Mouse (Mus musculus) kidney, embryonic 16.5 days (tissue): ENCODE data around the gene Samsn1. TPM values are rescaled to one million over a fixed set of nuclear protein-coding genes. Genes with fewer than 3 reads are reported as not detected.
A peak's percentile ranks its signal among the peaks of the same experiment; 100 is the strongest.

Source experiments
- ATAC-seq: fragments of 200-750 bp; cut with Nextera tagmentation; 2 replicates; pipeline ENCODE4 v1.8.0; 2017; ENCODE audit warnings: moderate TSS enrichment; ENCODE audit not compliant: low FRiP score, low TSS enrichment
- H3K27ac ChIP-seq: fragments of 300-500 bp; sonication (generic); 2 replicates; pipeline ENCODE4 v1.5.1; 2014; ENCODE audit warnings: low read length
- H3K27me3 ChIP-seq: fragments of 300-500 bp; sonication (generic); 2 replicates; pipeline ENCODE4 v1.6.1; 2014; ENCODE audit warnings: low read length, control low read depth, mixed read lengths; ENCODE audit not compliant: insufficient read depth
- H3K36me3 ChIP-seq: fragments of 300-500 bp; sonication (generic); 2 replicates; pipeline ENCODE4 v1.6.1; 2014; ENCODE audit warnings: low read length, control low read depth, mixed read lengths; ENCODE audit not compliant: insufficient read depth
- H3K4me1 ChIP-seq: fragments of 300-500 bp; sonication (generic); 2 replicates; pipeline ENCODE4 v1.6.1; 2014; ENCODE audit warnings: low read length, control low read depth, mixed read lengths; ENCODE audit not compliant: insufficient read depth
- H3K4me2 ChIP-seq: fragments of 300-500 bp; sonication (generic); replicated peaks from 2 replicates; pipeline ENCODE4 v1.6.1; 2014; ENCODE audit warnings: low read depth, low read length
- H3K4me3 ChIP-seq: fragments of 300-500 bp; sonication (generic); 2 replicates; pipeline ENCODE4 v1.5.1; 2014; ENCODE audit warnings: mild to moderate bottlenecking, low read length
- H3K9ac ChIP-seq: fragments of 300-500 bp; sonication (generic); replicated peaks from 2 replicates; pipeline ENCODE4 v1.6.1; 2014; ENCODE audit warnings: low read length
- H3K9me3 ChIP-seq: fragments of 300-500 bp; sonication (generic); 2 replicates; pipeline ENCODE4 v1.6.1; 2016; ENCODE audit warnings: low read length, control low read depth
- WGBS: fragments of 180-500 bp; shearing (Covaris S2); extraction: QIAGEN DNeasy Blood & Tissue Kit; methylation state at CpG from one replicate; pipeline ENCODE4 v1.1.7; 2014; 5-methylcytosine and 5-hydroxymethylcytosine counted together
- polyA plus RNA-seq: library from polyadenylated mRNA; unstranded; fragments of >200 nt; fragmentation: Nextera tagmentation; extraction: Ambion mirVana; gene quantifications from 2 replicates; pipeline ENCODE4 v1.2.1, GENCODE M21; 2015

The Samsn1 gene
- polyA plus RNA-seq, 1 experiment from 2014 or later: 2.9 TPM

DNA sequence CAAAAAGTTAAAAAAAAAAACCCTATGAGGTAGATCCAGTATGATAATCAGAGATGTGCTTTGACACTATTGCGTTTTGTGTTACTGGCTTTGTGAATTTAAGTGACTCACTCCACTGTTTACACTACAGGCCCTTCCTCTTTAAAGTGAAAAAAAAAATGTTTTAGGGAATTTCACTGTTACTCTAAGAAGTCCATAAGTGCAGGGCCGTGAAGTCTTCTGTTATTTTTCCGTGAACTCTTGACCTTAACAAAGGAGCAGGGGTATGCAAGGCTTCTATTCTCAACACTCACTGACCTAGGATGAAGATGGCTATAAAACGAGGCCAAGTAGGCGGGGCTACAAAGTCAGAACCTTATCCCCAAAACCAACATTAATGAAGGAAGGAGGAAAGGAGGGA lies 60.6 kb downstream of the Samsn1 start:
- 14% methylated on average over 5 of the region's 5 CpGs for WGBS
- no peaks in the 10 kb centered on the region for H3K36me3 ChIP-seq
- ATAC-seq: peak; percentile 71; the same call in 1 of the 2 replicates

DNA sequence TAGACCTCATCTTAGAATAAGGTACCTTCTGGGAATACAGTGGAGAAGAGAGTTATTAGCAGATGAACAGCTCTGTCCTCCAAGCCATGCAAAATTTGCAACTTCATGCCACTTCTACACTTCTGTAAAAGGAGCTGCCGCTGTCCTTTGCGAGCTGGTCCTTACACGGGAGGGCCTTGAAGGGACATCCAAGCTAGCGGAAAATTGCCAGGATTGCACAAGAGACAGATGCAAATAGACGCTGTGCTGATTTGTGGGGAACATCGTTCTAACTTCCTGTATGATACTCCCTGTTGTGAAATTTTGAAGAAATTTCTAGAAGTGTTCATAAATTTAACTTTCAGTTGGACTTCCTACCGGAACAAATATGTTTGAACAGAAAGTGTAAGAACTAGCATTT lies 61.0 kb downstream of the Samsn1 start:
- Histone ChIP-seq H3K4me1 (no peaks in the 10 kb centered on the region), H3K9ac (no peak overlapping the region), H3K4me3 (no peak overlapping the region), H3K4me2 (no peak overlapping the region), H3K27me3 (no peaks in the 10 kb centered on the region), H3K27ac (no peak overlapping the region), H3K9me3 (peaks cover 3% of the 10 kb centered on the region; the same call in 1 of the 2 replicates), H3K36me3 (no peaks in the 10 kb centered on the region)
- 71% methylated on average over 7 of the region's 7 CpGs for WGBS
- ATAC-seq: no peak

More for the DNA sequence above, 60.6 kb downstream of the Samsn1 start:
- Histone ChIP-seq H3K27me3 (no peaks in the 10 kb centered on the region), H3K27ac (no peak overlapping the region), H3K9me3 (peaks cover 3% of the 10 kb centered on the region; the same call in 1 of the 2 replicates), H3K9ac (no peak overlapping the region), H3K4me2 (no peak overlapping the region), H3K4me3 (no peak overlapping the region), H3K4me1 (no peaks in the 10 kb centered on the region)

DNA sequence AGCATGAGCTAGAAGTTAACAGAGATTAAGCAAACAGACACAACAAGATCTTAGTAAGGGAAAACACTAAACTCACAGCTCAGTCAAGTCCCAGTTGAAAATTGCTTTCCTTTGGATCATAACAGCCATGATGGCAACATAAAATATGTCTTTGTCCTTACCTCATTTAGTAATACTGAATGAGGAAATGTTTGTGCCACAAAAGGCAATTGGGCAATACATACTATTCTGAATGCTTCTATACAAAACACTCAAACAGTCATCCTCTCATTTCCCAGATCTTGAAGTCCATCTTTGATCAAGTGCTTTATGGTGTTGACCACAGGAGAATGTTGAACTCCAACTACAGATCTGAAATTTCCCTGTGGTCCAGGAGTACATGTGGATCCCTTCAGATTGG lies 88.7 kb downstream of the Samsn1 start:
- Histone ChIP-seq H3K4me1 (no peaks in the 10 kb centered on the region), H3K27me3 (no peaks in the 10 kb centered on the region)

DNA sequence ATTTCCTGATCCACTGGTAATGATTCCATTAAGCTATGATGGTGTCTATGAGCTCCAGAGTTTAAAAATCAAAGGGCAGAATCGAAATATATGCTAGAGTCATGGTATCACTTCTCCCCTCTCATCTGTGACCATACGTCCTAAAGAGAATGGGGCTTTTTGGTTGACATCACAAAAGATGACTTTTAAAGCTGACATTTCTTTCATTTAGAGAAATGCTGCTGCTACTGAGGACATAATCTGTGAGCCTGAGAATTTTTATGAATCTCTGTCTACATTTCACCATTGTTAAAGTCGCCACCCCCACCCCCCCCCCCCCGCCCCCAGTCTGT lies 91.9 kb downstream of the Samsn1 start:
- no peaks in the 10 kb centered on the region for H3K27me3 ChIP-seq
- no peak overlapping the region for H3K4me2 ChIP-seq
- H3K36me3 ChIP-seq: no peaks in the 10 kb centered on the region
- no peak overlapping the region for H3K27ac ChIP-seq
- no peak overlapping the region for H3K9ac ChIP-seq
- H3K4me1 ChIP-seq: no peaks in the 10 kb centered on the region
- no peak overlapping the region for H3K4me3 ChIP-seq
- no peak for ATAC-seq
- no peaks in the 10 kb centered on the region for H3K9me3 ChIP-seq
- WGBS: 73% methylated on average over 4 of the region's 4 CpGs

More for the DNA sequence above, 88.7 kb downstream of the Samsn1 start:
- H3K4me3 ChIP-seq: no peak overlapping the region
- H3K4me2 ChIP-seq: no peak overlapping the region
- ATAC-seq: no peak
- no peak overlapping the region for H3K27ac ChIP-seq
- H3K36me3 ChIP-seq: no peaks in the 10 kb centered on the region
- no peaks in the 10 kb centered on the region for H3K9me3 ChIP-seq
- no peak overlapping the region for H3K9ac ChIP-seq

DNA sequence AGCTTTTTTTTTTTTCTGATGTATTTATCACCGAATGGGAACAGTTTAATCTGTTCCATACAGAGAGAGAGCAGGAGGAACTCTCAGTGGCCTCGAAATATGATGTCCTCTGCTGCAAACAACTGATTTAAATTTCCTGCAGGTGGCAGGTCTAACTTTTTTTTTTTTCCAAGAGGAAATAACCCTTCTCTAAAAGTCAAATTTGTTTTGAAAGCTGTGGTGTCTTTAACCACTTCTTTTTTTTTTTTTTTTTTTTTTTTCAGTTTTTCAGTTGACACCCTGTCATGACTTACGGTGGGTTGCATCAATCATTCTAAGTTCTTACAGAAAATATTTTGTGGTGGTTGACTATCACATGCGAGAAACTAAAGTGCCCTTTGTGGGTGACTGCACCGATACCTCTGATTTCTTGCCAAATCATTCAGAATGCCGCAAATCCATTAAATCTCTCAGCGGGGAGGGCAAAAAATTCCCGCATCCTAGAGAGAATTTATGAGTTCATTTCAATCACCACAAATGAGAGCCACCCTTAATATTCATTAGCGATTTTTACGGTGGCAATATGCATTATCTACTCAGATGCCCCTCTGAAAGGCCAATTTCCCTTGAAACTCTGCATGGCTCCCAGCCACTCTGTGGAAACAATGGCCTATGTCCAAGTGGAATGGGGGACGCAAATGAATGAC lies 92.4 kb downstream of the Samsn1 start:
- Histone ChIP-seq H3K27ac (no peak overlapping the region), H3K9ac (no peak overlapping the region), H3K4me2 (no peak overlapping the region), H3K27me3 (no peaks in the 10 kb centered on the region), H3K9me3 (no peaks in the 10 kb centered on the region), H3K4me1 (no peaks in the 10 kb centered on the region), H3K4me3 (no peak overlapping the region), H3K36me3 (no peaks in the 10 kb centered on the region)
- ATAC-seq: no peak
- WGBS: 70% methylated on average over 11 of the region's 11 CpGs

DNA sequence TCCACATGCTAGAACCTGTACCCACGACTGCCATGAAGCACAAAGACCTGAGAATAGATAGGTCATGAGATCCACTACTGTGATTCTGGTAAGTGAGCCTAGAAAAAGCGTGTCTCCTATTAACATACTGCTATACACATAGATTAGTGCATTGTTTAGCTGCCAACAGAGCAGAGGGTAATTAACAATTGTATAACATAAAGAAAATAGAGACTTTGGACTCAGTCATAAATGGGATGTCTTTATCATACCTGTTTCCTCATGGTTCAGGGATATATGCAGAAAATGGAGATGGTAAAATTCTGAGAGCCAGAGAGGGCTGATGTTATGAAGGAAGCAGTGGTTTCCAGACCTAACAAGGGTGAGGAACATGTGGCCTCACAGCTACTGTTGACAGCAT lies 95.6 kb downstream of the Samsn1 start:
- no peak for ATAC-seq
- no peaks in the 10 kb centered on the region for H3K27me3 ChIP-seq
- H3K27ac ChIP-seq: no peak overlapping the region
- no peak overlapping the region for H3K4me3 ChIP-seq
- H3K9me3 ChIP-seq: no peaks in the 10 kb centered on the region
- no peaks in the 10 kb centered on the region for H3K36me3 ChIP-seq
- H3K4me2 ChIP-seq: no peak overlapping the region
- H3K9ac ChIP-seq: no peak overlapping the region
- WGBS: 82% methylated on average over 2 of the region's 2 CpGs
- H3K4me1 ChIP-seq: no peaks in the 10 kb centered on the region

DNA sequence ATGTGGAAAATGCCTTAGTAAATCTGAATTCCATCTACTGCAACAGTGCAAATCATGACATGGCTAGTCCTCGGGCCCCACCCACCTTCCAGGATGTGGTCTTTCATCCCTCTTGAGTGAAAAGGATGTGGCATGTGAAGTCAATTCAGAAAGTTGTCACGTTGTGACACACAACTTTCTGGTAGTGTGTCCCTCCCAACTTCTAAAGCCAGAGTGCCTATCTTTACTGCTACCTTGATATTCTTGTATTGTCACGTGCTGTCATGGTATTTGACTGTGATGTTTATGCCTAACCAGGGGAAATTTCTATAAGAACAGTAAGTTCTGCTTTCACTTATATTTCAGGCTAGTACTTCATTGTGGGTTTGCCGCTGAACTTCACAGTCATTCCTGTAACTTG lies 101.2 kb downstream of the Samsn1 start:
- H3K27me3 ChIP-seq: no peaks in the 10 kb centered on the region
- 87% methylated on average over 4 of the region's 4 CpGs for WGBS
- H3K4me2 ChIP-seq: no peak overlapping the region
- H3K36me3 ChIP-seq: no peaks in the 10 kb centered on the region
- ATAC-seq: no peak
- no peak overlapping the region for H3K9ac ChIP-seq
- H3K4me3 ChIP-seq: no peak overlapping the region
- H3K9me3 ChIP-seq: no peaks in the 10 kb centered on the region
- no peaks in the 10 kb centered on the region for H3K4me1 ChIP-seq
- no peak overlapping the region for H3K27ac ChIP-seq

DNA sequence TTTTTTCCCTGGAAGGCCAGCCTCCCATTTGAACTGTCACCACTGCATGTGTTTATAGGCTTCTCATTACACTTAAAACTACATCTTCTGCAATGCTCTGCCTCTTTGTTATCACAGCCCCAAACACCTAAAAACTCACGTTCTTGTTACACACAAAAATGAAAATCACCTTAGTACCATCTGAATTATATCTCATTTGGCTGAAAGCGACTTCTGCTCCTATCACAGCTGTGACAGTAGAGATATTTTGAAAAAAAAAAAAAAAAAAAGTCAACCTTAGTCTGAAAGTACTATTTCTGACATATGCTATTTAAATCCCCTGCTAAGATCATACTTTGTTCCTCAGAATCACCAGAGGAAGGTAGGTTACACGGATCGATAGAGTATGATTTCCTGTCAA lies 102.8 kb downstream of the Samsn1 start:
- Histone ChIP-seq H3K4me3 (no peak overlapping the region), H3K27me3 (no peaks in the 10 kb centered on the region), H3K27ac (no peak overlapping the region), H3K4me2 (no peak overlapping the region), H3K9ac (no peak overlapping the region), H3K4me1 (no peaks in the 10 kb centered on the region), H3K36me3 (no peaks in the 10 kb centered on the region), H3K9me3 (no peaks in the 10 kb centered on the region)
- 82% methylated on average over 4 of the region's 4 CpGs for WGBS
- ATAC-seq: no peak

DNA sequence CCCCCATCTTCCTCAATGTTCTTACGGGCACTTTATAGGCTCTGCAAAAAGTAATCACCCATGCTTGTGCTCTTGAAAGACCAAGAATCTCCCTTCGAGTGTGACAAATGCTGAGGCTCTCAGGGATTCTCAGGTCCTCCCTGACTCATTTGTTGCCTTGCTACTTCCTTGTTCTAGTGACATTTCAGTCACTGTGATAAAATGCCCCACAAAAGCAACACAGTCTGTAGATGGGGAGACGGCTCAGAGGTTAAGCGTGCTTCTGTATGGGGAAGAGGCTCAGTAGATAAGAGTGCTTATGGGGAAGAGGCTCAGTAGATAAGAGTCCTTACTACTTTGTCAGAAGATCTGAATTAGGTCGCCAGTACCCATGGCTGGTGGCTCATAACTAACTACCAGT lies 104.4 kb downstream of the Samsn1 start:
- 86% methylated on average over 5 of the region's 5 CpGs for WGBS
- no peak overlapping the region for H3K4me3 ChIP-seq
- no peaks in the 10 kb centered on the region for H3K36me3 ChIP-seq
- no peaks in the 10 kb centered on the region for H3K9me3 ChIP-seq
- no peak overlapping the region for H3K4me2 ChIP-seq
- ATAC-seq: no peak
- H3K9ac ChIP-seq: no peak overlapping the region
- H3K4me1 ChIP-seq: no peaks in the 10 kb centered on the region
- no peaks in the 10 kb centered on the region for H3K27me3 ChIP-seq
- no peak overlapping the region for H3K27ac ChIP-seq

DNA sequence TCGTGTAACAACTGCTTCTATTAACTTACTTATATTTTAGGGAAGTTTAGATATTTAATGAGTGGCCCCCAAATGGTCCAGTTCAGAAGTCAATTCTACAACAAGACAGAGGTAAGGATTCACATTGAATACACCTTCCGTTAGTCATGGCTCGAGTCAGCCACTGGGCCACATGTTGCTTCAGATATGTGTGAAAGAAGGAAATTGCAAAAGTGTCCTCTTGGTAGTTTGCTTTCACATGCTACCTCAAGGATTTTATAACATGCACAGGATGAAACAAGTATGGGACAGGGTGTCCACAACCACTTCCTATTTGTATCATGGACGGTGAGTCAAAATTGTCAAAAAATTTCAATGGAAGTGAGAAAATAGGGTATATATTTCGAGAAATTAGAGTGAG lies 110.0 kb downstream of the Samsn1 start:
- no peak overlapping the region for H3K4me3 ChIP-seq
- no peak overlapping the region for H3K4me2 ChIP-seq
- ATAC-seq: no peak
- H3K4me1 ChIP-seq: no peaks in the 10 kb centered on the region
- no peak overlapping the region for H3K27ac ChIP-seq
- no peaks in the 10 kb centered on the region for H3K36me3 ChIP-seq
- H3K27me3 ChIP-seq: no peaks in the 10 kb centered on the region
- H3K9ac ChIP-seq: no peak overlapping the region
- no peaks in the 10 kb centered on the region for H3K9me3 ChIP-seq
- 91% methylated on average over 5 of the region's 5 CpGs for WGBS
